Mouse (Mus musculus) olfactory bulb, adult 2 months (tissue): ENCODE results near the gene Tagln.

Source experiments
- CTCF ChIP-seq: fragments of 200-500 bp; IDR thresholded peaks from 2 replicates; pipeline ENCODE4 v1.5.1; 2012; ENCODE audit warnings: low read depth, mild to moderate bottlenecking, low read length, moderate library complexity; ENCODE audit not compliant: insufficient read depth
- POLR2A ChIP-seq: fragments of 200-500 bp; IDR thresholded peaks from 2 replicates; pipeline ENCODE4 v1.6.1; 2012; ENCODE audit warnings: mild to moderate bottlenecking, low read depth, low read length, moderate library complexity; ENCODE audit not compliant: insufficient read depth

GRCm38 (mm10) chr9:45907078-45907428 lies 28.8 kb downstream of the Tagln start:
- TF ChIP-seq CTCF (no peak), POLR2A (no peak)
